Mouse (Mus musculus): ENCODE measurements around the gene Coa3. TPM values are rescaled to one million over a fixed set of nuclear protein-coding genes. Genes with fewer than 3 reads are reported as not detected.

Gene Coa3
- total RNA-seq, 2 experiments from 2014 or later, result 40.6 to 86.7 TPM

DNA sequence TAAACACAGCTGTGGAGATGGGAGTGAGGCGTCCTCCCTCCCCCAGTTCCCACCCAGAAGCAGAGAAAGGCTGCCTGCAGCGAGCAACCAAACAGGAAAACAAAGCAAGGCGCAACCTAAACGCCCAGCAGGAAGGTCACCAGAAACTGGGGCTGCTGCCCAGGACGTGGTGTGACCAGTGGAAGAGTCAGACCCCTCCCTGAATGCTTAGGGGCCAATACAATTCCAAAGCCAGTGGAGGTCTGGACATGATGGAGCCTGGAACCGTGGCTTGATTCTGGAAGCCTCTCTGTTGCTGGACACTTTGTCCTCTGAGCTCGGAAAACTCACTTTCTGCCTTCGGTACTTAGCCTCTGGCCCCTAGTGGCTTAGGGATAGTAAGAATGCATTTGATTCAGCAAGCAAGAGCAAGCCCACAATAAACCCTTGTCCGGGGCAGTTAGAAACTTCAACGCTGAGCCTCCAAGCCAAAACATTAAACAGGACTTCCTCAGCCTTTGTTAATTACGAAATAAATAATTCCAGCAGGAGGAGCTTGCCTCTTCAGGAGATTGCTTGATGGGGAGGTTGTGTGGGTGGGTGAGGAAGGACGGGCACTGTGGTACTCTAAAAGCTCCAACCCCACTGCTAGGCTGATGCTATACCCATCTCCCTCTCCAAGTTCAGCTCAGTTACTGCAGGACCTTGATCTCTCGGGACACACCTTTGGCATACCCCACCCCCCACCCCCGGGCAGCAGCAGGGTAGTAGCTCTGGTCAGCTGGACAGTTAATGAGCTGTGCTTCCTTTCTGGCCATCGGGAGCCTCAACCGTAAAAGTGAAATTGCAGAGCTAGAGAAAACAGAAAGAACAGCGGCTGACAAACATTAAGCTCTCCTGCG is 47.7 kb downstream of the Coa3 start:
- no peak for ATAC-seq (replicated peaks; ENCODE audit: low FRiP score, low TSS enrichment, poor library complexity, severe bottlenecking)

DNA sequence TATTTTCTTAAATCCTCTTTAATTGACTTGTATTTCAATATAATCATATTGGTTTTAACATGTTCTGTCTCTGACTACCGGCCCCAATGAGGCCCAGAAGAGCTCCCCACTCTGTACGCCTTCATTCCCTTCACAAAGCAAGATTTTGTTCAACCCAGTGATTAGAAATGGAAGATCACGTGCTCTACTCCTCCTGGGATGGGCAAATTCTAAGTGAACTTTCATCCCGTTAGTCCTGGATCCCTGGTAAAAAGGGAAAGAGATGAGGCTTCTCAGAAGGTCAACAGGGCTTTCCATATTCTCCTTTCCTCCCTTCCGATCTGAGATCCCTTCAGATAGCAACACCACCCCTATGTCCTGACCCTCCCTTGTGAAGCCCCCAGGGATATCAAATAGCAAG is 48.4 kb downstream of the Coa3 start:
- ATAC-seq (replicated peaks; ENCODE audit: low FRiP score, low TSS enrichment, poor library complexity, severe bottlenecking), result no peak

DNA sequence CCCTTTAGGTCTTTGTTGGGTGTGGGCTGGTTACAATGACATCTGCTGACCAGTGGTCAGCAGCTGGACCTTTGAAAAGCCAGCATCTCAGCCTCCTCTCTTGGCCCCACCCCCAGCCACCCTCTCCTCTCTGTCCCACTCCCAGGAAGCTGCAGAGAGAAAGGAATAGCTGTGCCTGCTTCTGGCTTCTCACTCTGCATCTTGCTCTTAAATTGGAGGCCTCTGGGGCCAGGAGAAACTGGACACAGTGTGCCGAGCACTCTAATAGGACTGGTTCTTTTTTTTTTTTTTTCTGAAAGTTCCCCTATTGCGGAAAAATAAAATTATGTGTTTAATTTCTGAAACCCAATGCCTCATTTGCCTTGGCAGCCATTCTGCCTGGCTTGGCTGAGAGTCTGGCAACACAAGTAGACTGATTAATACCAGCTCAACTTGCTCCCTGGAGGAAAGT is 48.8 kb downstream of the Coa3 start:
- no peak for ATAC-seq (replicated peaks; ENCODE audit: low FRiP score, low TSS enrichment, poor library complexity, severe bottlenecking)

DNA sequence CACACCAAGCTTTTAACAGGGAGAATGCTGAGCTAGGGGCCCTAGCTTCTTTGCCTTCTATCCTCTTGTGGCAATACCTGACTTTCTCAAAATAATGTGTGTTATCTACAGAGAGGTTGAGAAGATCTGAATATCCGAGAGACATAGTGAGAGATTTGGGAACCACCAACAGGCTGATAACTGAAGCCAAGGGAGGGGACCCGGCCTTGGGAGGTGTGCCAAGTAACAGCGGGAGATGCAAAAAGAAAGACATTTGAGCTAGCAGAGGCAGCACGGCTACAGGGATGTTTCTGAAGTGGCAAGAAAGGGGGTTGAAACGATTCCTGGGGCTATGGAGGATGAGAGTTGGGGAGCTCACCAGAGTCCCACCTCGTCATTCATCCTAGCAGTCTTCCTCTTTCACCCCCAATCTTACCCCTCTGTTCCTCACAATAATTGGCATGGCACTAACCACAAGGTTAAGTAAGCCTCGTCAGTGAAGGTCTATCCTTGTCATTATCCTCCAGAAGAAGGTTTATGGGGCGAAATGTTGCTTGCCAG is 49.5 kb downstream of the Coa3 start:
- ATAC-seq (replicated peaks; ENCODE audit: low FRiP score, low TSS enrichment, poor library complexity, severe bottlenecking), result no peak

Other genes with a start within 250 kb of the Coa3 start
- 1.5 and 4.3 TPM in 2 replicates for gene Naglu, start 209.1 kb downstream of the Coa3 start, total RNA-seq (2014; fragmentation: Nextera tagmentation)
- 3.1 and 4.5 TPM in 2 replicates for gene Naglu, start 209.1 kb downstream of the Coa3 start, total RNA-seq (2017)
- not detected in 2 replicates for gene Hsd17b1, start 200.7 kb downstream of the Coa3 start, total RNA-seq (2014; fragmentation: Nextera tagmentation)
- gene Hsd17b1, start 200.7 kb downstream of the Coa3 start, total RNA-seq (2017), result not detected in 2 replicates
- gene Coasy, start 196.5 kb downstream of the Coa3 start, total RNA-seq (2014; fragmentation: Nextera tagmentation), result 27.3 and 30.7 TPM in 2 replicates
- 15.1 and 17.2 TPM in 2 replicates for gene Coasy, start 196.5 kb downstream of the Coa3 start, total RNA-seq (2017)
- 46.8 and 53.3 TPM in 2 replicates for gene Mlx, start 191.8 kb downstream of the Coa3 start, total RNA-seq (2014; fragmentation: Nextera tagmentation)
- gene Mlx, start 191.8 kb downstream of the Coa3 start, total RNA-seq (2017), result 34.5 and 74.8 TPM in 2 replicates
- 26.2 and 65.9 TPM in 2 replicates for gene Psmc3ip, start 183.7 kb downstream of the Coa3 start, total RNA-seq (2014; fragmentation: Nextera tagmentation)
- gene Psmc3ip, start 183.7 kb downstream of the Coa3 start, total RNA-seq (2017), result 38.0 and 79.3 TPM in 2 replicates
- gene Retreg3, start 159.2 kb downstream of the Coa3 start, total RNA-seq (2014; fragmentation: Nextera tagmentation), result 17.0 and 20.6 TPM in 2 replicates
- 29.3 and 36.7 TPM in 2 replicates for gene Retreg3, start 159.2 kb downstream of the Coa3 start, total RNA-seq (2017)
- 51.9 and 55.2 TPM in 2 replicates for gene Tubg1, start 159.2 kb downstream of the Coa3 start, total RNA-seq (2014; fragmentation: Nextera tagmentation)
- gene Tubg1, start 159.2 kb downstream of the Coa3 start, total RNA-seq (2017), result 28.7 and 42.7 TPM in 2 replicates
- gene Tubg2, start 123.2 kb downstream of the Coa3 start, total RNA-seq (2014; fragmentation: Nextera tagmentation), result not detected in 2 replicates
- not detected in 2 replicates for gene Tubg2, start 123.2 kb downstream of the Coa3 start, total RNA-seq (2017)
- not detected in 2 replicates for gene Cntnap1, start 108.6 kb downstream of the Coa3 start, total RNA-seq (2014; fragmentation: Nextera tagmentation)
- gene Cntnap1, start 108.6 kb downstream of the Coa3 start, total RNA-seq (2017), result 0.15 TPM in 1 of 2 replicates, not detected in the other
- gene Plekhh3, start 107.8 kb downstream of the Coa3 start, total RNA-seq (2014; fragmentation: Nextera tagmentation), result not detected in 2 replicates
- gene Plekhh3, start 107.8 kb downstream of the Coa3 start, total RNA-seq (2017), result not detected in 2 replicates
- gene Ccr10, start 103.7 kb downstream of the Coa3 start, total RNA-seq (2014; fragmentation: Nextera tagmentation), result not detected in 2 replicates
- gene Ccr10, start 103.7 kb downstream of the Coa3 start, total RNA-seq (2017), result not detected in 2 replicates
- gene Ezh1, start 52.7 kb downstream of the Coa3 start, total RNA-seq (2014; fragmentation: Nextera tagmentation), result 18.2 and 20.6 TPM in 2 replicates
- gene Ezh1, start 52.7 kb downstream of the Coa3 start, total RNA-seq (2017), result 13.8 and 20.3 TPM in 2 replicates
- gene Ramp2, start 33.1 kb downstream of the Coa3 start, total RNA-seq (2014; fragmentation: Nextera tagmentation), result not detected in 2 replicates
- not detected in 2 replicates for gene Ramp2, start 33.1 kb downstream of the Coa3 start, total RNA-seq (2017)
- 112 and 137 TPM in 2 replicates for gene Vps25, start 25.4 kb downstream of the Coa3 start, total RNA-seq (2014; fragmentation: Nextera tagmentation)
- 44.7 and 71.5 TPM in 2 replicates for gene Vps25, start 25.4 kb downstream of the Coa3 start, total RNA-seq (2017)
- 0.25 and 1.4 TPM in 2 replicates for gene Wnk4, start 18.5 kb downstream of the Coa3 start, total RNA-seq (2014; fragmentation: Nextera tagmentation)
- gene Wnk4, start 18.5 kb downstream of the Coa3 start, total RNA-seq (2017), result 0.05 and 0.30 TPM in 2 replicates
- 2.3 and 3.7 TPM in 2 replicates for gene Cntd1, start 102 bp downstream of the Coa3 start, total RNA-seq (2014; fragmentation: Nextera tagmentation)
- 2.1 and 4.2 TPM in 2 replicates for gene Cntd1, start 102 bp downstream of the Coa3 start, total RNA-seq (2017)
- gene Becn1, start 23.2 kb upstream of the Coa3 start, total RNA-seq (2014; fragmentation: Nextera tagmentation), result 86.7 and 98.7 TPM in 2 replicates
- 160 and 162 TPM in 2 replicates for gene Becn1, start 23.2 kb upstream of the Coa3 start, total RNA-seq (2017)
- gene Psme3, start 37.1 kb upstream of the Coa3 start, total RNA-seq (2014; fragmentation: Nextera tagmentation), result 239 and 277 TPM in 2 replicates
- gene Psme3, start 37.1 kb upstream of the Coa3 start, total RNA-seq (2017), result 176 and 226 TPM in 2 replicates
- gene Aoc2, start 45.9 kb upstream of the Coa3 start, total RNA-seq (2014; fragmentation: Nextera tagmentation), result 7.6 and 11.5 TPM in 2 replicates
- 1.9 and 2.9 TPM in 2 replicates for gene Aoc2, start 45.9 kb upstream of the Coa3 start, total RNA-seq (2017)
- gene Aoc3, start 51.5 kb upstream of the Coa3 start, total RNA-seq (2014; fragmentation: Nextera tagmentation), result not detected in 2 replicates
- 0.69 TPM in 1 of 2 replicates, not detected in the other for gene Aoc3, start 51.5 kb upstream of the Coa3 start, total RNA-seq (2017)
- not detected in 2 replicates for gene G6pc, start 88.4 kb upstream of the Coa3 start, total RNA-seq (2014; fragmentation: Nextera tagmentation)
- not detected in 2 replicates for gene G6pc, start 88.4 kb upstream of the Coa3 start, total RNA-seq (2017)
- 74.9 and 108 TPM in 2 replicates for gene Aarsd1, start 138.5 kb upstream of the Coa3 start, total RNA-seq (2014; fragmentation: Nextera tagmentation)
- 81.8 and 87.7 TPM in 2 replicates for gene Aarsd1, start 138.5 kb upstream of the Coa3 start, total RNA-seq (2017)
- 4.9 and 7.1 TPM in 2 replicates for gene Gm27029, start 145.7 kb upstream of the Coa3 start, total RNA-seq (2014; fragmentation: Nextera tagmentation)
- 0.61 TPM in 1 of 2 replicates, not detected in the other for gene Gm27029, start 145.7 kb upstream of the Coa3 start, total RNA-seq (2017)
- gene Rundc1, start 146.0 kb upstream of the Coa3 start, total RNA-seq (2014; fragmentation: Nextera tagmentation), result 5.1 and 6.5 TPM in 2 replicates
- 1.5 and 6.2 TPM in 2 replicates for gene Rundc1, start 146.0 kb upstream of the Coa3 start, total RNA-seq (2017)
- not detected in 2 replicates for gene Ptges3l, start 146.2 kb upstream of the Coa3 start, total RNA-seq (2014; fragmentation: Nextera tagmentation)
- gene Ptges3l, start 146.2 kb upstream of the Coa3 start, total RNA-seq (2017), result not detected in 2 replicates
- gene Rpl27, start 163.2 kb upstream of the Coa3 start, total RNA-seq (2014; fragmentation: Nextera tagmentation), result 1,243 and 1,644 TPM in 2 replicates
- 3,990 and 4,375 TPM in 2 replicates for gene Rpl27, start 163.2 kb upstream of the Coa3 start, total RNA-seq (2017)
- gene Ifi35, start 169.3 kb upstream of the Coa3 start, total RNA-seq (2014; fragmentation: Nextera tagmentation), result 35.5 and 44.1 TPM in 2 replicates
- gene Ifi35, start 169.3 kb upstream of the Coa3 start, total RNA-seq (2017), result 31.7 and 33.5 TPM in 2 replicates
- 1.6 and 7.2 TPM in 2 replicates for gene Rnd2, start 185.9 kb upstream of the Coa3 start, total RNA-seq (2014; fragmentation: Nextera tagmentation)
- 3.5 and 3.8 TPM in 2 replicates for gene Rnd2, start 185.9 kb upstream of the Coa3 start, total RNA-seq (2017)
- gene Vat1, start 187.1 kb upstream of the Coa3 start, total RNA-seq (2014; fragmentation: Nextera tagmentation), result 6.5 and 7.4 TPM in 2 replicates
- gene Vat1, start 187.1 kb upstream of the Coa3 start, total RNA-seq (2017), result 3.3 and 5.4 TPM in 2 replicates